Mouse (Mus musculus): ENCODE data around the gene Rad52.

The Rad52 gene

GRCm38 (mm10) chr6:119902204-119903080, at the start of gene Rad52:
Gene Rad52, plus strand, starts transcription at chr6:119902698.
- DNase-seq (ENCODE audit: low read depth) = peak; percentile 80

- no peak for DNase-seq (ENCODE audit: low read depth)
Measured at GRCm38 (mm10) chr6:119854156-119854555, 48.3 kb upstream of the Rad52 start.

GRCm38 (mm10) chr6:119855471-119855870, 47.0 kb upstream of the Rad52 start:
- DNase-seq (ENCODE audit: low read depth) = no peak

- no peak for DNase-seq (ENCODE audit: low read depth)
Measured at GRCm38 (mm10) chr6:119860236-119860635, 42.3 kb upstream of the Rad52 start.

- DNase-seq (ENCODE audit: low read depth) = no peak
Measured at GRCm38 (mm10) chr6:119861519-119861918, 41.0 kb upstream of the Rad52 start.

GRCm38 (mm10) chr6:119864341-119865034, 38.0 kb upstream of the Rad52 start:
- peak; percentile 76 for DNase-seq (ENCODE audit: low read depth)

GRCm38 (mm10) chr6:119883151-119883550, 19.3 kb upstream of the Rad52 start:
- DNase-seq (ENCODE audit: low read depth) = no peak

- DNase-seq (ENCODE audit: low read depth) = no peak
Measured at GRCm38 (mm10) chr6:119892711-119893110, 9.8 kb upstream of the Rad52 start.

GRCm38 (mm10) chr6:119903081-119903789, 737 bp downstream of the Rad52 start:
- DNase-seq (ENCODE audit: low read depth) = peak; percentile 17

- no peak for DNase-seq (ENCODE audit: low read depth)
Measured at GRCm38 (mm10) chr6:119905461-119905860, 3.0 kb downstream of the Rad52 start.

- DNase-seq (ENCODE audit: low read depth) = no peak
Measured at GRCm38 (mm10) chr6:119912046-119912445, 9.5 kb downstream of the Rad52 start.

GRCm38 (mm10) chr6:119915710-119916109, 13.2 kb downstream of the Rad52 start:
- DNase-seq (ENCODE audit: low read depth) = no peak

- DNase-seq (ENCODE audit: low read depth) = no peak
Measured at GRCm38 (mm10) chr6:119918561-119919181, 16.2 kb downstream of the Rad52 start.

GRCm38 (mm10) chr6:119922136-119922535, 19.6 kb downstream of the Rad52 start:
- no peak for DNase-seq (ENCODE audit: low read depth)

GRCm38 (mm10) chr6:119922544-119922943, 20.0 kb downstream of the Rad52 start:
- no peak for DNase-seq (ENCODE audit: low read depth)

GRCm38 (mm10) chr6:119924235-119925005, 21.9 kb downstream of the Rad52 start:
- DNase-seq (ENCODE audit: low read depth) = peak; percentile 74
